Mouse (Mus musculus) erythroid progenitor cell, adult 5-6 weeks (primary cell): ENCODE measurements at regions not wholly inside any gene's neighbourhood (a gene's known extent, or its start where the extent isn't known, plus 50 kb on each side); places are given as distances from the start of the nearest gene placed in this dataset.

Experiments used
- ATAC-seq: replicated peaks from 2 replicates; pipeline ENCODE4 v1.8.0; 2016; ENCODE audit warnings: moderate number of reproducible peaks, mild to moderate bottlenecking, moderate TSS enrichment, inconsistent platforms; ENCODE audit not compliant: poor library complexity, low FRiP score, severe bottlenecking

- ATAC-seq, result no peak
Observed at GRCm38 (mm10) chr5:111592807-111593206, 140.9 kb upstream of the Gm26897 start.

- no peak for ATAC-seq
Observed at GRCm38 (mm10) chr5:111594111-111594510, 139.6 kb upstream of the Gm26897 start.

DNA sequence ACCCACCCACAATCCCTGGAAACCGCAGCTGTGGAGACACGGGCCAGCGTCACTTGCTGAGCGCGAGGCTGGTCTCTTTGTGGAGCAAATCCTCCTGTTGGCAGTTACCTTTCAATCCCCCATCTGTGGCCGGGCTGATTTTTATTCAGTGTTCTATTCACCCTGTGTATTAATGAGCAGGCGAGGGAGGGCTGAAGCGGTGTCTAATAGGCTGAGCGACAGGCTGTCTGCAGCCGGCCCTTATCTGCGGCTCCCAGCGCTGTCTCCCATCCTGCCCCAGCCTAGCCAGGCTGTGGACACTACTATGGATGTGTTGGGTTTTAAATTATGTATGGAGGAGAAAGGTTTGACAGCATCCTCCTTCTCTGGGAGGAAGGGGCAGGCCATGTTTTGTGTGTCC lies 138.3 kb upstream of the Gm26897 start:
- ATAC-seq, result no peak

GRCm38 (mm10) chr5:111597733-111598132 lies 136.0 kb upstream of the Gm26897 start:
- no peak for ATAC-seq

- ATAC-seq, result no peak
Observed at GRCm38 (mm10) chr5:111601711-111602521, 131.8 kb upstream of the Gm26897 start.

DNA sequence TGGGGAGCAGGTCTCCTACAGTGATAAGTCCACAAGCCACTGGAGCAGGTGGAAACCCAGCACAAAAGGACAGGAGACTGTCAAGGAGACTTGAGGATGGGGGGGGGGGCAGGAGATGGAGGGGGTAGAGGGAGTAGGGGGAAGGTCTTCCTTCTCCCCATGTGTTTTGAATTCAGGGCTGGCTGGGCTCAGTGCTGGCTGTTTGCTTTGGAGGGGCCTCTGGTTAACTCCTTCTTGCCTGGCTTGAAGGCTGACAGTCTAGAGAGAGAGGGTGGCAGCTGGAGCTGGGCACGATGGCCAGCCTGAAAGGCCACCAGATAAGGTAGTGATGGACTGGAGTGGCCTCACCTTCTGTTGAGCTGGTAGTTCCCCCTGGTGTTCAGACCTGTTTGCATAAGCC lies 120.0 kb upstream of the Gm26897 start:
- ATAC-seq, result no peak

DNA sequence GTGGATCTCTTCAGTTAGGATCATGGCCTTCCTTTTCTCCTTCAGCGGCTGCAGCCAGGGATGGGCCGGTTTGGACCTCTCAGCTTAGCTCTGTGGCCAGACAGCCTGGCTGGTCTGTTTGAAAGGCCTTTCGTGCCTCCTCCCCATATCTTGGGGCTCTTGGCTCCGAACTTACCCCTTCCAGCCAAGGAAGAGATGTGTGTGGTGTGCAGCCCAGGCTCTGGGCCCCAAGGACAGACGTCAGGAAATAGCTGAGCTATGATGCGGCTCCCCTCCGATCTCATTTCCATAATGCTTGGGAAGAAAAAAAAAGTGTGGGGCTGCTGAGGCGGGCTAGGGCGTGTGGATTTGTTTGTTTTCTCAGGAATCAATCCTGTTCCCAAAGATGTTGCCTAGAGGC lies 113.8 kb upstream of the Gm26897 start:
- ATAC-seq, result no peak

- no peak for ATAC-seq
Observed at GRCm38 (mm10) chr5:111620626-111621025, 113.1 kb upstream of the Gm26897 start.

- no peak for ATAC-seq
Observed at GRCm38 (mm10) chr5:111622481-111622880, 111.2 kb upstream of the Gm26897 start.

DNA sequence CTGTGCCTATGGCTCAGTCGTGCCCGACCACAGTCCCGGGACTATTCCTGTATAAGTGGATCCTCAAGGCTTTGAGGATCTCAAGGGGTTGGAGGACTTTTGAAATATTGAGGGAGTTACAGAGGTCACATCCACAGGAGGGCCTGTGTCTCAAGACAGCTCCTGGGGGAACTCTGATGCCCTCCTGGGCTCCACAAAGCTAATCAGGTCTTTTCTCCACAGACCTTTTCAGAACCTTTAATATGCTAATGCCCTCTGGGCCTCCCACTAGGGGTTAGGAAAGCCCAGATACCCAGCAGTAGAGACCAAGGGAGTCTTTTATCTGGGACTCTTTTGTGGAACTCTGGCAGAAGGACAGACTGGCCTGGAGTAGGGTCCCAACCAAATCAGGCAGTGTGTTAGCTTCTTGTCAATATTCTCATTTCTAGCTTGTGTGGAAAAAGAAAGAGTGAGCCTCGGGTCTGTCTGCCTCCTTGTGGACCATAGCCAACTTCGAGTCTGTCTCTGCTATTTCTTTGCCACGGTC lies 107.4 kb upstream of the Gm26897 start:
- no peak for ATAC-seq

DNA sequence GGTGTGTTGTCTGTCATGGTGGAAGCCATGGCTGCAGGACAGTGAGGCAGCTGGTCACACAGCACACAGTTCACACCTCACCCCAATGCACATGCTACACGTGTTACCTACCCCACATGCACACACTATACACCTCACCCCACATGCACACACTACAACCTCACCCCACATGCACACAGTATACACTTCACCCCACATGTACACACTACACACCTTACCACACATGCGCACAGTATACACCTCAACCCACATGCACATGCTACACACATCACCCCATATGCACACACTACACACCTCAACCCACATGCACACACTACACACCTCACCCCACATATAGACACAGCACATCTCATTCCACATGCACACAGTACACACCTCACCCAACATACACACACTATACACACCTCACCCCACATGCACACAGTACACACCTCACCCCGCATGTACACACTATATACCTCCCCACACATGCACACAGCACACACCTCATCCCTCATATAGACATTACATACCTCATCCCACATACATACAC lies 103.3 kb upstream of the Gm26897 start:
- ATAC-seq, result no peak

DNA sequence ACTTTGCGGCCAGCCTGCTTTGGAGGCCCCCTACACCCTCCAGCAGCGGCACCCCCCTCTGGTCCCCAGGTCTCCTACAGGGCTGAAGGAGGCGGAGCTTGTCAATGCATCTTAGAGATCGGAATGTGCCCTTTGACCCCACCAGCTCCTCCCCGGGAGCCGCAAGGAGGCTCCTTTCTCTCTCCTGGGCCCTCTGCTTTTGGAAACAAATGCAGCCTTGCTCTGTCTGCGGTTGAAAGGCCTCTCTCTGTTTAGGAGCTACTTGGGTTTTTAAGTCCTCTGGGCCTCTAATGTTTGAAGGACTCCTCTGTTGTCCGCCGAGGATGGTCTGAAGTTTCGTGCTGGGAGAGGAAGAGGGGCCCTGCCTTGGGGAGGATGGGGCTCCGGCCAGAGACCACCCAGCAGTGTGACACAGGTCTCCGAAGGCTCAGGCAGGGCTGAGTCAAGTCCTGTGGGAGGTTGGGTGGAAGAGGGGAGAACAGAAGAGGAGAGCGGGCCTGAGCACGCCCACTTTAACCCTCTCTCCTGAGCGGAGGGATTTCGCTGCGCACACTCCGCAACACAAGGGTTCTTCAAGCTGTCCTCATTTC lies 102.1 kb upstream of the Gm26897 start:
- ATAC-seq, result no peak

GRCm38 (mm10) chr5:111635092-111635491 lies 98.6 kb upstream of the Gm26897 start:
- no peak for ATAC-seq

DNA sequence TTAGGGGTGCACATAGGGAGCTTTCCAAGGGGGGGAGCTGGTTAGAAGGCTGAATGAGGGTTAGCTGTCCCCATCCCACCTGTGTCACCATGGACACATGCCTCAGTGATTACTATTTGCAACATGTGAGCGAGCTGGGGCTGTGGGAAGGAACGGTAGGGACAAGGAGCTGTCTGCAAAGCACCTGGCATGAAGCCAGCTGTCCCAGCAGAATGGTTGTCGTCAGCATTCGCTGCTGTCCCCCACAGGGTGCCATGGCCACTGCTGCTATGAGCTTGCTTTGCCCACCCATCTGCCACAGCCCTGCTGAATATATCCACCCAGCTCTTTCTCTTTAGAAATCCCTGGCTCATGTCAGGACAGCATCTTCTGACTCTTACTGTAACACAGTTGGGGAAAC lies 96.8 kb upstream of the Gm26897 start:
- ATAC-seq, result no peak

GRCm38 (mm10) chr5:111638306-111638705 lies 95.4 kb upstream of the Gm26897 start:
- ATAC-seq, result no peak

DNA sequence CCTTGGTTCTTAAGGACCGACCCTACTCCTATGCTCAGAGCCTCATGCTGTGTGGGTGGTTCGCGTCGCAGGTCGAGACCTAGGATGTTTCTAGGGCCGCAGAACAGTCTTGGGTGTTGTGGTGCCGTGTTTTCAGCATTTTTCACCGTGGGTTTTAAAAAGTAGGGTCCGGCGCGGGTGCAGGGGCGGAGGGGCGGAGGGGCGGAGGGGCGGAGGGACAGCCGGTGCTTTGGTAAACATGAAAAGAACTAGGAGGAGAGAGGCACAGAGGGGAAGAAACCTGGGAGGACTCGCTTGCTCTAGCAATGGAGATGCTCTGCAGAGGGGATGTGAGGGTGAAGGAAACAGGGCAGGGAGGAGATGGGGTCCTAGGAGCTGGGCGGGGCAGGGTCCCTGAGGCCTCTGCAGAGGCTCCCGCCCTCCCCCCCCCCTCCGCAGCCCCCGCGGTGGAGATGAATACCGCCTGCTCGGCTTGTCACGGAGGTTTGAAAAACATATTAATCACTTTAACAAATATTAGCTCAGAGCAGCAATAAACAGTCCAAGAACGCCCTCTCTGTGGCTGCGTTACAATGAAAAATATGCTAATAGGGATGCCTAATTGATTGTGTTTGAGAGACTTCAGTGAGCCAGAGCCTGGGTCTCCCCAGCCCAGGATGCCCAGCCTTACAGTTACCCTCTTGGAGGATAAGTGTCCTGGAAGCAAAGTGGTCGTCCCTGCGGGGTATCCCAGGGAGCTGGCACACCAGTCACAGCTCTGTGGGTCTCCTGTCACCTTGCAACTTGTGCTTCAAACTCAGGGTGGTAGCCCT lies 94.0 kb upstream of the Gm26897 start:
- ATAC-seq, result no peak

DNA sequence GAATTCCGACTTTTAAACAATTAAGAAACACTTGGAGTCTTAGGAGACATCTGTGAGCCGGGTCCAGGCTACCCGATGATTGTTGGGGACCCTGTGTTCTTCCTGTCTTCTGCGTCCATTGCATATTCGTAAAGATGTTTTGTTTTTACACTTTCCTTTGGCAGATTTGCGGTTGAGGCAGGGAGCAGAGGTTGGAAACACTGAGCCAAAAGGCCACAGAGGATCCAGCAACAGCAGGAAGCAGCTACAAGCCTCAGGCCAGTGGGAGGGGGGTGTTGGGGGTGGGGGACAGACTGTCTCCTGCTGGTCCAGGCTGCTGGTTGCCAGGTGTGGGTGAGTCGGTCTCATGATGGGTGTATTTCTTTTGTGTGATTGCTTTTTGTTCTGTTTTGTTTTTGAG lies 92.7 kb upstream of the Gm26897 start:
- ATAC-seq, result no peak

- no peak for ATAC-seq
Observed at GRCm38 (mm10) chr5:111641685-111642084, 92.0 kb upstream of the Gm26897 start.

GRCm38 (mm10) chr5:111644142-111644541 lies 89.6 kb upstream of the Gm26897 start:
- no peak for ATAC-seq

DNA sequence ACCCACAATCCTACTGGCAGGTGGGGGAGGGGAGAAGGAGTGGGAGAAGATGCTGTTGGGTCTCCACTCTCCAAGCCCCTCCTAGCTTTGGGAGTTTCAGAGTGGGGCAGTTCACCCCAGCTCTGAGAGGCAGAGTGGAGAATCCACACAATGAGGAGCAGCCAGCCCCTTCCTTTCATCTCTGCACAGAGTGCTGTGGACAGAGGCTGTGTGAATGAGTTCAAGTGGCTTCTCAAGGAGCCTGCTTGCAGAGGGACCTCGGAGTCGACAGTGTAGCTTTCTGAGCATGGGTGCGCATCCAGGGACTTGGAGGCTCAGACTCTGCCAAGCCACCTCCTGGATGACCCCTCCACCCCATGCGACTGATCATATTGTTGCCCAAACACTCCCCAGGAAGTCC lies 88.9 kb upstream of the Gm26897 start:
- no peak for ATAC-seq
